Mouse (Mus musculus): ENCODE results near the gene Gid4. TPM values are rescaled to one million over a fixed set of nuclear protein-coding genes. Genes with fewer than 3 reads are reported as not detected.

Gene Gid4
- total RNA-seq, 2 experiments from 2014 or later, result 44.3 to 47.6 TPM

Other genes starting within 250 kb of the Gid4 start
- gene Srebf1, start 194.6 kb upstream of the Gid4 start, total RNA-seq (2021), result 10 to 100 TPM; 30.7 to 38.3 TPM
- gene Tom1l2, start 64.2 kb upstream of the Gid4 start, total RNA-seq (2021), result 100 to 1,000 TPM in 1 of 2 experiments, 10 to 100 TPM in 1; 98.9 to 110 TPM
- gene Drc3, start 63.8 kb upstream of the Gid4 start, total RNA-seq (2021), result 1 to 10 TPM; 2.1 TPM
- 10 to 100 TPM; 44.5 to 49.9 TPM for gene Atpaf2, start 1.3 kb downstream of the Gid4 start, total RNA-seq (2021)
- gene Drg2, start 37.4 kb downstream of the Gid4 start, total RNA-seq (2021), result 10 to 100 TPM; 29.3 to 30.9 TPM
- under 1 TPM in 1 of 2 experiments, not detected in 1; 0.06 TPM for gene Myo15, start 52.2 kb downstream of the Gid4 start, total RNA-seq (2021)
- gene Alkbh5, start 119.2 kb downstream of the Gid4 start, total RNA-seq (2021), result 10 to 100 TPM; 72.8 to 82.5 TPM

Data from heart, postnatal 25 days (tissue).